Mouse (Mus musculus) liver, embryonic 14.5 days (tissue): ENCODE measurements around the gene Cat. TPM values are rescaled to one million over a fixed set of nuclear protein-coding genes. Genes with fewer than 3 reads are reported as not detected.
A peak's percentile ranks its signal among the peaks of the same experiment; 100 is the strongest.

Experiments used
- ATAC-seq: fragments of 200-750 bp; cut with Nextera tagmentation; 2 replicates; pipeline ENCODE4 v1.8.0; 2017; ENCODE audit warnings: moderate number of reproducible peaks, mild to moderate bottlenecking, moderate library complexity; ENCODE audit not compliant: insufficient read depth
- DNase-seq, 3 experiments: peaks; one replicate each; pipeline ENCODE4 v3.0.0-alpha.2; 2012 to 2013; ENCODE audit warnings: low read depth in 3 of 3, low spot score in 3 of 3
- H3K27ac ChIP-seq: fragments of 300-500 bp; sonication (generic); 2 replicates; pipeline ENCODE4 v1.5.1; 2014; ENCODE audit warnings: moderate library complexity, mild to moderate bottlenecking, control low read depth, inconsistent platforms
- H3K27me3 ChIP-seq: fragments of 300-500 bp; sonication (generic); 2 replicates; pipeline ENCODE4 v1.6.1; 2014; ENCODE audit warnings: mild to moderate bottlenecking, low read length, moderate library complexity; ENCODE audit not compliant: control insufficient read depth, insufficient read depth
- H3K36me3 ChIP-seq: fragments of 300-500 bp; sonication (generic); replicated peaks from 2 replicates; pipeline ENCODE4 v1.6.1; 2014; ENCODE audit warnings: low read depth; ENCODE audit not compliant: control insufficient read depth, insufficient read depth
- H3K4me1 ChIP-seq, 2 experiments: fragments of 200-500 bp in 1 of 2; fragments of 300-500 bp in 1 of 2; sonication (generic) in 1 of 2; replicated peaks; 2 replicates each; pipeline ENCODE4 v1.6.1; 2012 to 2014; ENCODE audit warnings: antibody characterized with exemption in 1 of 2, inconsistent platforms in 1 of 2, low read length in 1 of 2; ENCODE audit not compliant: control insufficient read depth in 2 of 2, insufficient read depth in 2 of 2
- H3K4me2 ChIP-seq: fragments of 300-500 bp; sonication (generic); 2 replicates; pipeline ENCODE4 v1.6.1; 2014; ENCODE audit warnings: low read depth, mild to moderate bottlenecking, control low read depth, moderate library complexity
- H3K4me3 ChIP-seq, 2 experiments: fragments of 200-500 bp in 1 of 2; fragments of 300-500 bp in 1 of 2; sonication (generic) in 1 of 2; 2 replicates each; pipeline ENCODE4 v1.5.1; 2012 to 2014; ENCODE audit warnings: low read depth in 2 of 2, low read length in 2 of 2, mild to moderate bottlenecking in 2 of 2, control low read depth in 1 of 2, inconsistent platforms in 1 of 2, moderate library complexity in 1 of 2; ENCODE audit not compliant: insufficient read depth in 1 of 2
- H3K9ac ChIP-seq: fragments of 300-500 bp; sonication (generic); replicated peaks from 2 replicates; pipeline ENCODE4 v1.6.1; 2014; ENCODE audit warnings: mild to moderate bottlenecking, control low read depth, moderate library complexity
- H3K9me3 ChIP-seq: fragments of 300-500 bp; sonication (generic); 2 replicates; pipeline ENCODE4 v1.6.1; 2016; ENCODE audit warnings: low read length, mixed read lengths; ENCODE audit not compliant: control insufficient read depth
- CTCF ChIP-seq: IDR thresholded peaks from 2 replicates; pipeline ENCODE4 v1.5.1; 2016; ENCODE audit warnings: antibody characterized with exemption, low read depth, control low read depth
- EP300 ChIP-seq: IDR thresholded peaks from 2 replicates; pipeline ENCODE4 v1.6.1; 2016; ENCODE audit warnings: antibody characterized with exemption, low read depth
- WGBS: fragments of 180-500 bp; shearing (Covaris S2); extraction: QIAGEN DNeasy Blood & Tissue Kit; methylation state at CpG from one replicate; pipeline ENCODE4 v1.1.7; 2014; ENCODE audit not compliant: insufficient replicate concordance; 5-methylcytosine and 5-hydroxymethylcytosine counted together
- polyA plus RNA-seq, 2 experiments: library from polyadenylated mRNA; depleted of rRNA in 1 of 2; stranded (reverse) in 1 of 2; unstranded in 1 of 2; fragments of >200 nt; fragmentation: Nextera tagmentation in 1 of 2; extraction: Ambion mirVana in 1 of 2; gene quantifications; 2 replicates each; pipeline versions ENCODE4 v1.2.1 to v1.2.3; 2012 to 2014

Gene Cat
- polyA plus RNA-seq, 2 experiments: 90.2 to 155 TPM

DNA sequence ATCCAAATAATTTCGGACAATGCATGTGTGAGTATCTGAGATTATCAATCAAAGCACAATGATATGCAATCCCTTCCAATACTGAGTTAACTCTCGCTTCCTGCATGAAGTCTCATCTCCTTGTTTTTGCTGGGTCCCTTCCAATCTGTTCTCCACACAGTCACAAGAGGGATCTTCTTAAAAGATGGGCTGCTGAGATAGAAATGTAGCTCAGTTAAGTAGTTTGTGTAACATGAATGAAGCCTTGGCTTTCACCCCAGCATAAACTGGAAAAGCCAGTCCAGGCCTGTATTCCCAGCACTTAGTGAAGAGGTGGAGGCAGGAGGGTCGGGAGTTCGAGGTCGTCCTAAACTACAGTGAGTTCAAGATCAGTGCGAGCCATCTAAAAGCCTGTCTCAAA is 38.6 kb downstream of the Cat start:
- Histone ChIP-seq H3K4me1 (0 out of 4 replicates have a peak, but pooled peaks cover 0 to 2% of the 10 kb centered on the region in 2 experiments), H3K9me3 (no peaks in the 10 kb centered on the region), H3K27me3 (no peaks in the 10 kb centered on the region), H3K36me3 (no peaks in the 10 kb centered on the region), H3K9ac (no peak overlapping the region), H3K27ac (no peak overlapping the region), H3K4me2 (no peak overlapping the region), H3K4me3 (no peak overlapping the region)
- ATAC-seq: no peak
- 70% methylated on average over 6 of the region's 6 CpGs for WGBS
- TF ChIP-seq EP300: no peak
- TF ChIP-seq CTCF: no peak
- DNase-seq: no peak

DNA sequence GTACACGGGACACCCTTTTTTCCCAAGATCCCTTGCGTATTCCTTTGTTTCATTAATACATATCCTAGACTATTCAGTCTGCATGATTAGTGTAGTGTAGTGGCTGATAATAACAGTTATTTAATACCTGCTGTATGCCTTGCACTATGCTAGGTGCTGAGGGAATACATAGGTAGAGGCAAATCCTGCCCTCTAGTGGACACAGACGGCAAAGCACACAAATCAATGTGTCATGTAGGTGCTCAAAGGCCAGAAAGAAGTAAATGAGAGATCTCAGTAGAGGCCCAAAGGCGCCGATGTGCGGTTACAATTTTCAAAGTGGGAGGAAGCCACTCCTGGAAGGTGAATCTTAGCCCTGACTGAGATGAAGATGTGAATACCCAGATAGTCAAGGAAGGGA is 39.2 kb downstream of the Cat start:
- ATAC-seq: 0 out of 2 replicates have a peak, but pooled peaks have one; percentile 11
- no peaks in the 10 kb centered on the region for H3K27me3 ChIP-seq
- TF ChIP-seq CTCF (peak; percentile 87), EP300 (no peak)
- no peaks in the 10 kb centered on the region for H3K9me3 ChIP-seq
- H3K4me2 ChIP-seq: no peak overlapping the region
- H3K4me3 ChIP-seq: no peak overlapping the region
- H3K9ac ChIP-seq: no peak overlapping the region
- H3K27ac ChIP-seq: no peak overlapping the region
- peak; percentile 31 to 40 (median 36) for DNase-seq
- 41% methylated on average over 6 of the region's 6 CpGs for WGBS
- H3K4me1 ChIP-seq: 0 out of 4 replicates have a peak, but pooled peaks cover 0 to 2% of the 10 kb centered on the region in 2 experiments
- H3K36me3 ChIP-seq: no peaks in the 10 kb centered on the region

DNA sequence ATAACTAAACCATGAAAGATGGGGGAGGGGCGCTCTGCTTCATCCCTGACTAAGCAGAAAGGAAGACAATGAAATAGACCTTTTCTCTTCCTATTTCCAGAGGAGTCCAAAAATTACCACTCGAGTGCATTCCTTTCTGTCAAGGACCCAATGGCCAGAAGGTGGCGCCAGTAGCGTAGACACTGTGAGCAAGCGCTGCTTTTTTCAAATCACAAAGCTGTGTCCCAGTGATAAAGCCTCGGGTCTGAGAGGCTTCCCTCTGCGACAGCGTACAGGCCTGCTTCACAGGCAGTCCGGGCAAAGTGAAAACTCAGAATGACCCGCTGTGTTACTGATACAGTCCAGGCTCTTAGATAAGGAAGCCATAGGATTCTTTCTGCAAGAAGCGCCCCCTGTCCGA is 45.2 kb downstream of the Cat start:
- H3K36me3 ChIP-seq: no peaks in the 10 kb centered on the region
- DNase-seq (peak; percentile 39 to 63 (median 42)), ATAC-seq (peak; percentile 45; the same call in 1 of the 2 replicates)
- no peaks in the 10 kb centered on the region for H3K9me3 ChIP-seq
- 4% methylated on average over 12 of the region's 12 CpGs for WGBS
- H3K27ac ChIP-seq: no peak overlapping the region
- no peak for TF ChIP-seq EP300
- TF ChIP-seq CTCF: peak; percentile 83
- no peak overlapping the region for H3K4me3 ChIP-seq
- H3K4me2 ChIP-seq: no peak overlapping the region
- no peak overlapping the region for H3K9ac ChIP-seq
- H3K4me1 ChIP-seq: no peaks in the 10 kb centered on the region
- no peaks in the 10 kb centered on the region for H3K27me3 ChIP-seq

DNA sequence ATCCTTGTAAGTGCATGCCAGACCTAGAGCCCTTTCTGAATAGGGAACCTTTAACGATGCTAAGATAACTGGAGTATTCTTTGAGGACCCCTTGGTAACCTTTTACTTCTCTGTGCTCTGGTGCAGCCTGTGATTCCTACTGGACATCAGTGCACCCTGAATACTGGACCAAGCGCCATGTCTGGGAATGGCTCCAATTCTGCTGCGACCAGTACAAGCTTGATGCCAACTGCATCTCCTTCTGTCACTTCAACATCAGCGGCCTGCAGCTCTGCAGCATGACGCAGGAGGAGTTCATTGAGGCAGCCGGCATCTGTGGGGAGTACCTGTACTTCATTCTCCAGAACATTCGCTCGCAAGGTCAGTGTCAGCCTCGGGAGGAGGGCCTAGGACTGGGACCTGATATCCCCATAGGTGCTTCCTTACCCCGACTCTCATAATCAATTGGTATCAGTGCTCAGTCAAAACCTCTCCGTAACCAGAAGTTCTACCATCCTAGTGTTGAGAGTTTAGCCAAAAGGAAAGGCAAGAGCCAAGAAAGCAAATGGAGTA is 45.8 kb downstream of the Cat start:
- H3K9me3 ChIP-seq: no peaks in the 10 kb centered on the region
- DNase-seq (no peak), ATAC-seq (no peak)
- 68% methylated on average over 11 of the region's 11 CpGs for WGBS
- no peak overlapping the region for H3K4me3 ChIP-seq
- TF ChIP-seq EP300 (no peak), CTCF (no peak)
- H3K27me3 ChIP-seq: no peaks in the 10 kb centered on the region
- H3K27ac ChIP-seq: no peak overlapping the region
- H3K4me1 ChIP-seq: no peaks in the 10 kb centered on the region
- no peak overlapping the region for H3K9ac ChIP-seq
- H3K36me3 ChIP-seq: no peaks in the 10 kb centered on the region
- H3K4me2 ChIP-seq: no peak overlapping the region

DNA sequence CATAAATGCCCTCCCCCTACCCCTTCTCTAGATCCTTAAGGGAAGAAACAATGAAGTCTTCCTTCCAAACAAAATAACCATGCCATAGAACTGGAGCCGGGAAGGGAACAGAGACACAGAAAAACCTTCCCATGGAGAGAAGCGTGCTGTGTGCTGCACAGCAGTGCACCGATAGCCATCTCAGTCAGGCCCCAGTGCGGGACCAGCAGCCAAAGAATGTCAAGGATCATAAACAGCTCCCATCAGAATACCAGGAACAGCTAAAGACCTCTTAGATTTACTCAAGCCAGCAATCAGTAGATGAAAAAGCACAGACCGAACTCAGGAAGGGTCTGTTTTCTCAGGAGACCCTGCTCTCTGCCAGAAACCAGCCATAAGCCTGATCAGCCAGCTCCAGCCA is 48.4 kb downstream of the Cat start:
- no peaks in the 10 kb centered on the region for H3K36me3 ChIP-seq
- ATAC-seq (no peak), DNase-seq (no peak)
- H3K4me1 ChIP-seq: no peaks in the 10 kb centered on the region
- TF ChIP-seq CTCF (no peak), EP300 (no peak)
- no peak overlapping the region for H3K9ac ChIP-seq
- H3K9me3 ChIP-seq: no peaks in the 10 kb centered on the region
- no peaks in the 10 kb centered on the region for H3K27me3 ChIP-seq
- H3K27ac ChIP-seq: no peak overlapping the region
- H3K4me2 ChIP-seq: no peak overlapping the region
- 56% methylated on average over 5 of the region's 5 CpGs for WGBS
- H3K4me3 ChIP-seq: no peak overlapping the region
